Mouse (Mus musculus): ENCODE results near the gene Srrm2.
"Not testable (repeated sequence)": the region's sequence is repeated elsewhere in the genome, so short reads cannot be mapped to it uniquely, and the experiment has no call there.

Srrm2 gene

GRCm38 (mm10) chr17:23762976-23763375 lies 27.4 kb upstream of the Srrm2 start:
- no peak for DNase-seq (ENCODE audit: low spot score in 2 of 2)

- DNase-seq (ENCODE audit: low spot score in 2 of 2): no peak
Measured at GRCm38 (mm10) chr17:23770493-23770892, 19.8 kb upstream of the Srrm2 start.

- no peak for DNase-seq (ENCODE audit: low spot score in 2 of 2)
Measured at GRCm38 (mm10) chr17:23770896-23771283, 19.4 kb upstream of the Srrm2 start.

GRCm38 (mm10) chr17:23771284-23772218 lies 18.8 kb upstream of the Srrm2 start, which contains the start of gene Flywch1:
Flywch1 (minus strand) TSS chr17:23771602.
- DNase-seq (ENCODE audit: low spot score in 2 of 2): peak; percentile 96 to 97

GRCm38 (mm10) chr17:23772219-23772556 lies 18.1 kb upstream of the Srrm2 start:
- not testable (repeated sequence) for DNase-seq (ENCODE audit: low spot score in 2 of 2)

- no peak for DNase-seq (ENCODE audit: low spot score in 2 of 2)
Measured at GRCm38 (mm10) chr17:23773676-23774075, 16.7 kb upstream of the Srrm2 start.

- DNase-seq (ENCODE audit: low spot score in 2 of 2): peak; percentile 65 to 81
Measured at GRCm38 (mm10) chr17:23774090-23774489, 16.2 kb upstream of the Srrm2 start.

- no peak for DNase-seq (ENCODE audit: low spot score in 2 of 2)
Measured at GRCm38 (mm10) chr17:23776216-23776615, 14.1 kb upstream of the Srrm2 start.

GRCm38 (mm10) chr17:23777141-23777540 lies 13.2 kb upstream of the Srrm2 start:
- no peak for DNase-seq (ENCODE audit: low spot score in 2 of 2)

- DNase-seq (ENCODE audit: low spot score in 2 of 2): no peak
Measured at GRCm38 (mm10) chr17:23778447-23778846, 11.9 kb upstream of the Srrm2 start.

- DNase-seq (ENCODE audit: low spot score in 2 of 2): no peak
Measured at GRCm38 (mm10) chr17:23783352-23783751, 7.0 kb upstream of the Srrm2 start.

GRCm38 (mm10) chr17:23785561-23786471 lies 4.5 kb upstream of the Srrm2 start, which contains the start of gene Flywch2:
Flywch2 (minus strand) TSS chr17:23786081.
- peak; percentile 72 to 78 for DNase-seq (ENCODE audit: low spot score in 2 of 2)

- no peak for DNase-seq (ENCODE audit: low spot score in 2 of 2)
Measured at GRCm38 (mm10) chr17:23786510-23786931, 3.8 kb upstream of the Srrm2 start.

- no peak for DNase-seq (ENCODE audit: low spot score in 2 of 2)
Measured at GRCm38 (mm10) chr17:23788973-23789372, 1.4 kb upstream of the Srrm2 start.

GRCm38 (mm10) chr17:23789749-23790268 lies 523 bp upstream of the Srrm2 start:
- DNase-seq (ENCODE audit: low spot score in 2 of 2): no peak

- DNase-seq (ENCODE audit: low spot score in 2 of 2): no peak
Measured at GRCm38 (mm10) chr17:23791079-23791357, 686 bp downstream of the Srrm2 start.

GRCm38 (mm10) chr17:23795323-23795722 lies 5.0 kb downstream of the Srrm2 start:
- DNase-seq (ENCODE audit: low spot score in 2 of 2): no peak

- DNase-seq (ENCODE audit: low spot score in 2 of 2): no peak
Measured at GRCm38 (mm10) chr17:23797316-23797715, 7.0 kb downstream of the Srrm2 start.

- DNase-seq (ENCODE audit: low spot score in 2 of 2): no peak
Measured at GRCm38 (mm10) chr17:23801627-23802026, 11.3 kb downstream of the Srrm2 start.

- peak; percentile 93 to 98 for DNase-seq (ENCODE audit: low spot score in 2 of 2)
Measured at GRCm38 (mm10) chr17:23802746-23803365, 12.5 kb downstream of the Srrm2 start.

- DNase-seq (ENCODE audit: low spot score in 2 of 2): peak; percentile 52 to 74
Measured at GRCm38 (mm10) chr17:23803366-23804041, 13.2 kb downstream of the Srrm2 start.

Data from urinary bladder, postnatal 36 days (tissue).